Mouse (Mus musculus) spleen, embryonic (tissue): ENCODE data around the gene E2f6.

Experiments
- CTCF ChIA-PET: fragments of 350-600 bp; sonication (Branson Sonifier 250); formaldehyde crosslinking; loops from one replicate; lab custom pipeline; 2022; lab: Charles Lee

The E2f6 gene

DNA sequence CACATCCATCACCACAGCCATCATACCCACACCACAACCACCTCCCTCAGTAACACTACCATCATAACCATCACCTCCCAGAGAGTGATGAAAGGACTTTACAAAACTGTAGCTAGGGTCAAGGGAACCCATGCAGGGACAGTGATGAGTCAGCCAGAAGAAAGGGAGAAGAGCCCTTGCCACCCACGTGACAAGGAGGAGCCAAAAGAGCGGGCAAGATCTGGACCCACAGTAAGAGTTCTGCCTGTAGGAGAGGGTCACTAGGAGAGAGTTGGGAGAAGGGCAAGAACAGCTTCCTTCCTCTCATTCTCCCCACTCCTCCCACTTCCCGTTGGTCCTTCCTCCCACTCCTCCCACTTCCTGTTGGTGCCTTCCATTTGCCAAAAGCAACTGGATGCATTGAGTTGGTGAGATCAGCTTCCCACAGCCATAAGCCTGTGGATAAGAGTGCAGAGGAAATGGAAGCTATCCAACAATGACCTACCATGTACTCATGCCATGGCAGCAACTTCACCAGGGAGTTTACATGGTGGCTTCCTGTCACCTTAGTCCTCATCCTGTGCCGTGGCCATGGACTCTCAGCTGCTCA lies 36.5 kb downstream of the E2f6 start:
- CTCF ChIA-PET, result no interaction called here

DNA sequence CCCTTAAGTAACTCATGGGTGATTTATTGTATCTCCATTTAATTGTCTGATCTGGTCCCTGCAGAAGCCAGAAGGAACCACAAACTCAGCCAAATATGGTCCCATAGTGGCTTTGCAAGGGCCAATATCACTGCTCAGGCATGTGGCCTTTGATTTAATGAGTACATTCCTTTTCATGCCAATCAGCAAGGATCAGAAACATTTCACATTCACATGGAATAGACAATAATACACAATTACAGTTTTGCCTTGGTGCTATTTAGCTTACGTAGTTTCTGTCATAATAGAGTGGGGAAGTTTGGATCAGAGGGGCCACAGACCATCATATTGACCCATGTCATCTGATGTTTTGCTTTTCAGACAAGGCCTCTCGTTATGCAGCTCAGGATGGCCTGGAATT lies 37.7 kb downstream of the E2f6 start:
- CTCF ChIA-PET, result no interaction called here

DNA sequence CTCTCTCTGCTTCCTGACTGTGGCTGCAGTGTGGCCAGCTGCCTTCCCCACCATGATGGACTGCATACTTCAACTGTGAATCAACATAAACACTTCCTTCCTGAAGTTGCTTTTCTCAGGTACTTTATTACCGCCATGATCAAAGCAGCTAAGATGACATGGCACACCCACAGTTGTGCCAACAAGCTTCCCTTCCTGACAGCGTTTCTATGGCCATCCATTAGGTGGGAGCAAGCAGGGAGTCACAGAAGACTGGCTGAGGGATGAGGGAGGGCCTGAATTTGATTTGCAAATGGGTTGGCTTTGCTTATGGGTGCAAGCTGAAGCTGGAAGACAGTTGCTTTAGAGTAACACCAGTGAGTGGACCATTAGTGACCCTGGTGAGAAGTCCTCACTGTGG lies 39.1 kb downstream of the E2f6 start:
- CTCF ChIA-PET, result no interaction called here

DNA sequence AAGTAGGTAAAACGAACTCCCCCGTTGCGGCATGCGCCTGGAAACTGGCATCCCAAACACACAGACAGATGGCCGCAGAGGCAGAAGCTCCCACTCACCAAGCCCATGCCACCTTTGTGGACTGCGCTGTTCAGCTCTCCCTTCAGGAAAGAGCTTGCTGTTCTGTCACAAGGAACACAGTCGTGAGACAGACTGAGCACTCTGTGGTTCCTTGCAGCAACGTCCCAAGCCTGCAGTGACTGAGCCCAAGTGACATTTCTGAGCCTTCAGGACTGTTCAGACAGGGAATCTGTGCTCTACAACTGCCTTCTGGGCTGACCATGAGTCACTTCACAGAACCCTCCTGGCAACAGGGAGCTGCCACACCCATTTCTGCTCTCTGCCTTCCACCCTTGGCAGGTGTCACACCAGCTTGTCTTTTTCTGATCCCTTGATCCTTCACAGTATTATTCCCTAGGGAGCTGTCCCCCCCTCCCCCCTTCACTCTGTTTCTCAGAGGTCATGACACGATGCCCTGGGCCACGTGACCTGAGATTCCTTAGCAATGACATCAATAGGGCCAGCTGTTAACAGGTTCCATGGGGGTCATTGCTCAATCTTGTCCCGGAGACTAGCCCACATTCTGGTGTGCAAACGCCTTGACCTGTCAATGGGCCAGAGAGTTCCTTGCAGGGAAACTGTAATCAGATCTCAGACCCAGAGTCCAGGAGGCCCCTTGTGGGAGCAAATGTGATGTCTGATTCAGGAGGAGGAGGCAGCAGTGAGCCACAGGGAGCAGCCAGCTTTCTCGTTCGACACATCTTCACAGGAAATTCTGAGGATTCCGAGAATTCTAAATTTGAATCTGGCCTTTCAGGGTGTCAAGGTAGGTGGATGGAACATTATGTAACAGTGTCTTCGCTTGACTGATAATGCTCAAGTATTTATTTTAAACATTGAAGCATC lies 39.9 kb downstream of the E2f6 start:
- CTCF ChIA-PET, result no interaction called here

DNA sequence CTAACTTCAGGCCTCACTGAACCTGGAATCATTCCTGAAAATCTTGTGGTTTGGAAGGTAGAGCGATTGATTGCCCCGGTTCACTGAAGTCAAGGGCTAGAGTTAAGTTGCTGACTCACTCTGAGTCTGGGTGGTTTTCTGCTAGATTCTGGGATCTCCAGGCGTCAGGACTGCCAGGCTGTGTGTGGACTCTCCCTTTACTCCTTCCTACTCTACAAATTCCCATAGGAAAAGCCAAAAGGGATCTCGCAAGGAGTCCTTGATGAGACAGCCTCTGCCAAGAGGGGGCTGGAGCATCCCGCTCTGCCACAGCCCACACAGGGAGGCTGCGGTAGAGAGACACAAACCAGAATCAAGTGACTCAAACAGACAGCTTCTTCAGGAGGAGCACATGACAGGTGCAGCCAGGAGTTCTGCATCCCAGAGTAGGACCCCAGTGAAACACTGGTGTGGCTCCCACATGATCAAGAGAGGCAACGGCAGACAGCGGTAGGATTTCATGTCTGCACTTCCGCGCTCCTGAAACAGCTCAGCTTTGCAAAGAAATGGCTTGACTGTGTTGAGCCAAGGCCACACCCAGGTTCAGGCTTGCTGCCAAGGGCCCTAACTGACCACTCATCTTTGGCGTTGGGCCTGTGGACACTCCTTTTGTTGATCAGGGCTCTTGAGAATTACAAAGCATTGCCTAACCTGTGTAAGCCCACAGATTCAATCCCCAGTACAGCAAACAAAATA lies 42.8 kb downstream of the E2f6 start:
- CTCF ChIA-PET, result interaction anchor here (0.6 kb wide), 1 partner anchor 92 kb away, joined by 5 read pairs; no protein-coding TSS in a partner anchor

DNA sequence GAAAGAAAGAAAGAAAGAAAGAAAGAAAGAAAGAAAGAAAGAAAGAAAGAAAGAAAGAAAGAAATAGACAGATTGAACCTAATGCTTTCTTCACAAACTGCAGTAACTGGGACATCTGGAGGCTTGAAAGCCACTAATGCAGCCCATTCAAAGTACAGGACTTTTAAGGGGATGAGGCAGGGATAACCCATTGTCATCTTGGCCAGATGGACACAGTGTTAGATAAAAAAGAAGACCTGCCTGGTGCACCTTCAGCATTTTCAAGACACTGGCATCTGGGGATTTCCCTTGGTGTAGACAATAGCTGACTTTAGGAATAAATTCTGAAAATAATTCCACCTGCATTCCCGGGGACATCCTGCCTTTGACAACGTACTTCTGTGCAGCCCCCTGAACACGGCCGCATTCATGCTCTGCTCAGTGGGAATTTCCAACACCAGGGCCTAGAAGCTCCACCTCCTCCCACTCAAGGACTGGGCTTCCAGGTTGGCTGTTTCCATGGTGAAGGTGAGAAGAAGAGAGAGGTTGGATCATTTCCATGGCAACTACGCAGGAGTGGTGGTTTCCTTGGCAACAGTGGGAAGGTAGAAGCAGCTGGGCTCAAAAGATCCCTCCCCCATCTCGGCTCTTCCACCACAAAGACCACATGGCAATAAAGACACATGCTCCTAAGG lies 45.0 kb downstream of the E2f6 start:
- CTCF ChIA-PET, result no interaction called here

DNA sequence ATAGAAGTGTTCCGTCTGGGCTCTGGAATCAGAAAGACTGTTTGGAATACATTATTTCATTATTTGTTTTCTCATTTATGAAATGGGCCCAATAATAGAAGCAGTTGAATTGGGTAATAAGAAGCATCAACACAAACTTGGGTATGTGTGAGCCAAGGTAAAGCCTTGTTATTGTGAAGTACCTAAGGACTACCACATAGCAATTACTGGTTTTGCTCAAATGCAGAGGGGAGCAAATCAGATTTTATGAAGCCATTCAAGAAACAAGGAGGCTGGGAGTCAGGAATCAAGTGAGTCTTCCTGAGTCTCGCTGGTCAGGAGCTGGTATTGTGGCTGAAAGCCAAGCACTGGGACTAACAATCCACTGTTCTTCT lies 45.5 kb downstream of the E2f6 start:
- CTCF ChIA-PET, result no interaction called here

DNA sequence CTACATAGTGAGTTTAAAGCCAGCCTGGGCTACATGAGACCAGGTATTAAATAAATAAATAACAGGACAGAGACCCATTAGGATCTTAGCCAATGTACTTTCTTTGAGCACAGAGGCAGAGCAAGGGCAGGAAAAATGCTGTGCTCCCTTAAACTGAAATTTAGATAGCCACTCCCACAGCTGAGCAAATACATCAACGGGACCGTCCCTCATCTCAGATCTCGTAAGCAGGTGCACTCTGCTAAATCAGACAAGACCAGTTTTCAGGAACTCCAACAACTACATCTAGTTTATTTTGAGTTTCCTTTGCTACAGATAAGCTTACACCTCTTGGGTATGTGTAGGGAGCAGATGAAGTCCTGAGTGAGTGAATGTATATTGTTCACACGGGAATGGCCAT lies 47.3 kb downstream of the E2f6 start:
- CTCF ChIA-PET, result no interaction called here

DNA sequence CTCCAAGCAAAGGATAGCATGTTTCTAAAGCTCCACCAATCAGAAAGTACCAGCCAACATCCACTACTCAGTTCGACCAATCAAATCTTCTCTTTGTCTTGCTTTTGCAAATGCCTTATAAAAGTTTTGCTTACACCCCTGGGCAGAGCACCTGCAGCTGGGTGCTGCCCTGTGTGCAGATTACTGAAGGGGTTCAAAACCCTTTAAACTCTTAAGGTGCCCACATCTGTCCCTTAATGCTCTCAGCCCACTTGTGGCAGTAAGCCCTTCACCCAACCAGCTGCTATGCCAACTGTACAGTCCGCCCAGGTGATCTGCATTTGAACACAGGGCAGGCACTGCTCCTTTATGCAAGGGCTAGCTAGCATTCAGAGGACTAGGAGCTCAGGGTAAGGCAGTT lies 49.0 kb downstream of the E2f6 start:
- CTCF ChIA-PET, result interaction anchor here (1.2 kb wide), 1 partner anchor 27 kb away, joined by 16 read pairs; no protein-coding TSS in a partner anchor

DNA sequence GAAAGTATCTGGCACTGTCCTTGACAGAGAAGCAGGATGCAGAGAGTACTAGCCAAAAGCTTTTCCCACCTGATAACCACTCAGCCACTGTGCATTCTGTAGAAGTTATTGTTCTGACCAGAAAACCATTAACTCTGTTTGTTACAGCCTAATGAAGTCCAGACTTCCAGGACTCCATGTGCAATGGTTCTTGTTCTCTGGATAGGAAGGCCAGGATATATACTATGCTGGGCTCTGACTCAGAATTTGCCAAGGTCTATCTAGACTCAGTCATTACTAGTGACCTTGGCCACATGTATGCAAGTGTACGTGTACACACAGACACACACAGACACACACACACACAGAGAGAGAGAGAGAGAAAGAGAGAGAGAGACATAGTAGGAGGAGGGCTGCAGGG lies 49.8 kb downstream of the E2f6 start:
- CTCF ChIA-PET, result interaction anchor here (1.2 kb wide), 1 partner anchor 26 kb away, joined by 16 read pairs; no protein-coding TSS in a partner anchor

DNA sequence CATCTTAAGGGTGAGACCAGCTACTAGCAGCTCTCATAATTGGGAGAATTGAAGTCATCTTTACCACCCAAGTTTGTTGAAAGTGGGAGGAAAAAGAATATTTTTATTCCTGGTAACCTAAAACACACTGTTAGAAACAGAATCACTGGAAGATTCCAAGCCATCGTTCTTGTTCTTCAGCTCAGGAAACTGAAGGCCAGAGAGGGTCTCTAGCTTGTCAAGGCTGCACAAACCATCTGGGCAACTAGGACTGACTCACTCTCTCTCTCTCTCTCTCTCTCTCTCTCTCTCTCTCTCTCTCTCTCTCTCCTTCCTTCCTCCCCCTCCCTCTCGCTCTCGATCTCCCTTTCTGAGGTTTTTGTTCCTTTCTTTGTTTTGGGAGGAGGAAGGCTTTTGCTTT lies 50.2 kb downstream of the E2f6 start:
- CTCF ChIA-PET, result interaction anchor here (0.7 to 1.2 kb wide), 2 partner anchors 26 to 70 kb away, joined by 3 to 16 read pairs; no protein-coding TSS in a partner anchor

DNA sequence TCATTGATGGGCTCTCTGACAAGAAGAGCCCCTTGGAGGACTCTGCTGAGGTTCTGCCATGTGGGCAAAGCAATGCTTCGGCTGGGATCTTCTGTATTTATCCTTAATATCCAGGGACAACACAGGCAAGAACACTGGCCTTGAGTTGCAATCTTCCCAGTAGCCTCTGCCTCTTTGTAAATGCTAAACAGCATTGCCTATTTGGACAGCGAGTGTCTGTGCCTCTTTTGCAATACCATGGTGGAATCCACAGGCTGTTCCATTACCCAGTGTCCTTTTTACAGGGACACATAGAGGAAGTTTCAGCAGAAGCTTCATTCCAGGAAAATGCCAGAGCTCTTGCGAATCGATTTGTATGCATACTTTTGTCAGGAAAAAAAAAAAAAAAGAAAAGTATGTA lies 53.7 kb downstream of the E2f6 start:
- CTCF ChIA-PET, result interaction anchor here (0.6 kb wide), 1 partner anchor 27 kb away, joined by 11 read pairs; no protein-coding TSS in a partner anchor

DNA sequence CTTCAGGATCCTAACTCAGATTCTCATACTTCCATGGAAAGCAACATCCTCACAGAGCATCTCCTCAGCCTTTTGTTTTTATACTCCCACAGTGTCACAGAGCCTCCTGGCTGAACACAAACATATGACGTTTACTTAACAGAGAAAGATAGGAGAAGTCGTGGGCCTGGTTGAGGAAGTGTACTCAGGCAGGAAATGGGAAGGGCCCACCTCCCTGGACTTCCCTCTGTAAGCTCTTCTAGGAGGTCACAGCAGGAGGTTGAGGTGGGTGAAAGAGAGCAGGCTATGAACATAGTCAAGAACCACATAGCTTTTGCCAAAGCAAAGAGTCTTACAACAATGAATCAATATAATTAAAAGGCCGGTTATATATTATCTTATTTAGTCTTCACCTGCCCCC lies 55.1 kb downstream of the E2f6 start:
- CTCF ChIA-PET, result interaction anchor here (0.6 kb wide), 1 partner anchor 169 kb away, joined by 3 read pairs; no protein-coding TSS in a partner anchor

DNA sequence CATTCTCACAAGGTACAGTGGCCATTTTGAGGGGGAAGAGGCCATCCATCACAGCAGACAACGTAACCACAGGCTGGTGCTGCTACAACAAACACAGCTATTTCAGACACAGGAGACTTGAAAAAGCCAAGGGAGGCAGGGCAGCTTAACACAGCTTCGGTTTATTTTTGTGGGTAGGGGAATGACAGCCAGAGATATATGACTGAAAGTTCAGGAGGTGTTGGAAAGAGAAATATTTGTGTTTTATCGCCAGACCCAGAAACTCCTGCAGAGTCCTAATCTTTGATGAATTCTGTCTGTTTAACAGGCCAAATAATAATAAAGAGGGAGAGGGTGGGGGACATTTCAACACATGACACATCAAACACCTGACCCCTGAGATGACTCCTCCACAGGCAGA lies 55.7 kb downstream of the E2f6 start:
- CTCF ChIA-PET, result interaction anchor here (0.6 kb wide), 1 partner anchor 168 kb away, joined by 3 read pairs; no protein-coding TSS in a partner anchor

DNA sequence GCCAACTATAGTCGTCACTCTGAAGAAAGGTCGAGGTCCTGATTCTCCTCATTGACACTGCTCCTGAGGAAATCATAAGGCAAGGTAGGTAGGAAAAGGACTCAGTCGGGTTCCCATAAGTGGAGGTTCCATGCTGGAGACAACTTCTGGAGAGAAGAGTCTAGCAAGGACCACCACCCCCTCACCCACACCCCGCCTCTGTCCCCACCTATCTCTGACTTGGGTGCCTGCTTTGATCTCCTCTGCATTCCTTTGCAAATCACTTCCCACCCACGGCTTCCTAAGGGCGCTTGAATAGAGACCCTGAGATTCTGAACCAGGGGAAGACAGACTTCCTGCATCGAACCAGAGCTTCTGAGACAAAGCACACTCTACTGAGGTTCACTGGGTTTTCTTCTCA lies 56.5 kb downstream of the E2f6 start:
- CTCF ChIA-PET, result no interaction called here

DNA sequence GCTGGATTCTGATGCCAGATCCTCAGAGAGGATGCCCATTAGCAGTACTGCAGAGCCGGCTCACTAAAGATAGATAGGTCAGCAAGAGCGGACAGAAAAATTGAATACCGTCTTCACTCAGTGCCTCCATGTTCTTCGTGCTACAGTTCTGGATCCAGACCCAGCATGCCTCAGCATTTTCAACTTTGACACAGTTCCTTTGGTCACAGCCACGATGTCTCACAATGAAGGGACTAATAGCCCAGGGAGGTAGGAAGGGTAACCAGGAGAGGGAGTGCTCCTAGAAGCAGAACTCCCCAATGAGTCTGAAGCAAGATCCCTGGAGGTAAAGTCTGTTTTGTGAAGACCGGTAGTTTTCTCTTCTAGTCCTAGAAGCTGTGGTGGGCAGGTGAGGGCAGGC lies 57.9 kb downstream of the E2f6 start:
- CTCF ChIA-PET, result no interaction called here

DNA sequence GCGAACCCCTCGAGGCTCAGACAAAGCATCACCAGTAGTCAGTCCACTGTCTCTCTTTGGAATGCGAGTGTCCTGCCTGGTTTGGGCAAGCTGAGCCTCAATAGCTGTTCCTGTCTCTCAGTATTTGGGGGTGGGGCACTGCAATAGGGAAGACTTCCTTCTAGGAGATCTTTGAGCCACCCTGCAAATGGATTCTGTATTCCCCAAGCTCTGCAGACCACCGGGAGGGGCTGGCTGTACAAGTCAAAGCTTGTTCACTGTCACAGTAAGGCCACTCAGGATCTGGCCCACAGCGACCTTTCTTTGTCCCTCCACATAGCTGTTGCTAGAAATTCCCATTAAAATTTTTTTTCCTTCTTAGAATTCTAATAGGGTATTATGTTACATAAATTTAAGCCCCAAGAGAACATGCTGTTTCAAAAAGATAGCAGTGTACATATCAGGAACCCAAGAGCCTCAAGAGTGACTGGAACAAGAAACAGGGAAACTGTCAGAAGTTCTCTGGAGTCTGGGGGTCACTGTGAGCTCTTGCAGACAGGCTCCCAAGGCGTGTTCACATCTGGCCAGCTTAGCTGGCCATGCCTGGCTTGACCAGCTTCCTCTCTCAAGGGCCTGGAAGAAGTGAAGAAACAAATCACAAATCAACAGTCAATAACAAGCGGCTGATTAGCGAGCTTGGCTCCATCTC lies 58.5 kb downstream of the E2f6 start:
- CTCF ChIA-PET, result interaction anchor here (0.6 kb wide), 1 partner anchor 24 kb away, joined by 5 read pairs; no protein-coding TSS in a partner anchor

DNA sequence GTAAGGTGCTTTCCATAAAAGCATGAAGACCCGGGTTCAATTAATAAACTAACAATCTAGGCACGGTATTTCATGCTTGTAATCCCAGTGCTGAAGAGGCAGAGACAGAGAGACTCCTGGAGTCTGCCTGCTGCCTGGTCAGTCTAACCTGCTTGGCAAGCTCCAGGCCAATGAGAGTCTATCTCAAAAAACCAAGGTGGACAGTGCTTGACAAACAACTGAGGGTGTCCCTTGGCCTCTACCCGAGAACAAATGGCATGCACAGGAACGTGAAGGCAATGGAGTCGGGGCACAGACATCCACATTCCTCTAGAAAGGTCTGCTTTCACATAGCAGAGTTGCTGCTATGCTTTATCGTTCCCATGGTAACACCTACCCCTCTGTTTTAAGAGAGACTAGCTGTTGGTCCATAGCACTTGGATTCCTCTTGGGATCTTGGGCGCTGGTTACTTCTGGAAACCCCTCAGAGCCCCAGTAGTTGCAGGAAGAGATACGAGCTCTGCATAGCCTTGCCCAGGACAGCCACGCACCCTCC lies 59.2 kb downstream of the E2f6 start:
- CTCF ChIA-PET, result interaction anchor here (0.6 kb wide), 1 partner anchor 23 kb away, joined by 5 read pairs; no protein-coding TSS in a partner anchor

DNA sequence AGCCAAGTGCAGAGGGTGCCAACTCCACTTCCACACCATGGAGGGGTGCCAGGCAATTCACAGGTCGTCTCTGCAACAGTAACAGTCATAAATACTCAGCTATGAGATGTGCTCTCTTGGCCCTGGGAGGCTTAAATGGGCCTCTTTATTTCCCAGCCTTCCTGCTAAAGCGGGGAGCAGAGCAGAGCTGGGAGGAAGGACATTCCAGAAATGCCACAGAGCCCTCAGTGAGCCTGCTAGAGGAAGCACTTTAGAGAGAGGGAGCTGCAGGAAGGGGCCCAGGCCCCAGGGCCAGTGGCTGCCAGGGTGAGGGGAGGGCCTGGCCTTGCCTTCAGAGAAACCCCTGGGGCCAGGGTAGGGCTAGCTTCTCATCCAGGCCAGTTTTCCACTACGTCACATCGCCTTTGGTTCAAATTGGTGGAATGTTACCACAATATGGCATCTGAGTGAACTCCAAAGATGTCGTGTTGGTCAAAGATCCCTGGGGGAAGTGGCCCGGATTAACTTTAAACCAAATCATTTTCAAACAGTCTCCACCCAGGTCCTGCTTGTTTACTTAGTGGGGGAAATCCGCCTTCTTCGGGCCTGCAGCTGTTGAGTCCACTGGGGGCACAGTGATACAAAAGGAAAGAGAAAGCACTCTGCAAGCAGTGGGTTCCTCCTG lies 59.8 kb downstream of the E2f6 start:
- CTCF ChIA-PET, result interaction anchor here (0.9 kb wide), 1 partner anchor 25 kb away, joined by 6 read pairs; no protein-coding TSS in a partner anchor

DNA sequence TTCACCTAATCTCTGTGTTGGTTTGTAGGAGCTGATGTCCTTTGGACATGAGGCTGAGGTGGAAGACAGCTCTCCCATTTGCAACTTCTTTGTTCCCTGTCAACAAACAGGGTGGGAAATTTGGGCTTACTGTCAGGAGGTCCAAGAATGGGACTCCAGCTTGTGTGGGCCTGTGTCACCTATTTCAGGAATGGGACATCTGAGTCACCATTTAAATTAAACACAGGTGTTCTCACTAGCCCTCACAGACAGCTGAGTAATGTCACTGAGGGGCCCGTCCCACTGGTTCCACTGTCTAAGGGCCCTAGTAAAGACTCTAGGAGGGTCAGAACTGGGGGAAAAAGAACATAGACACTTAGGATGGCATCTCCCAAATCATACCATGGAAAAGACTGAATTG lies 61.2 kb downstream of the E2f6 start:
- CTCF ChIA-PET, result interaction anchor here (0.6 kb wide), 1 partner anchor 217 kb away, joined by 3 read pairs; no protein-coding TSS in a partner anchor
